Mouse (Mus musculus) lung, postnatal 14 days (tissue): ENCODE results near the gene Vmn1r89.

Experiments used
- DNase-seq: peaks from one replicate; pipeline ENCODE4 v3.0.0; 2021

The Vmn1r89 gene

DNA sequence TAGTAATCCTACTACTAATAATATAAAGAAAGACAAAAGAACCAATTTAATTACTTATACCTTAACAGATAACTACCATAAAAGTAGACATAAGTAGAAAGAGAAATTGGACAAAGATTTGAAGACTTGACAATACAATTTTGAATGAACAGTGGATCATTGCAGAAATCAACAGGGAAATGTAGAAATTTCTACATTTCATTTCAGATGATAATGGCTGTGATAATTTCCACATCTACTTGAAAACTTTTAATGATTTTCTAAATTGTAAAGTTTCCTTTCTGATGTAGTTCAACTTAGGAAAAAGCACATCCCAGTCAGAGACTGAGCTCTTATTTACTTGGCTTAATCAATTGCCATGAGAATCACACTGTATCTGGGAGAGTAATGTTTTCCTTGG lies at the start of gene Vmn1r89:
TSS of gene Vmn1r89 (plus strand) at position 301 of the 400 bp plus-strand sequence.
- DNase-seq, result no peak

DNA sequence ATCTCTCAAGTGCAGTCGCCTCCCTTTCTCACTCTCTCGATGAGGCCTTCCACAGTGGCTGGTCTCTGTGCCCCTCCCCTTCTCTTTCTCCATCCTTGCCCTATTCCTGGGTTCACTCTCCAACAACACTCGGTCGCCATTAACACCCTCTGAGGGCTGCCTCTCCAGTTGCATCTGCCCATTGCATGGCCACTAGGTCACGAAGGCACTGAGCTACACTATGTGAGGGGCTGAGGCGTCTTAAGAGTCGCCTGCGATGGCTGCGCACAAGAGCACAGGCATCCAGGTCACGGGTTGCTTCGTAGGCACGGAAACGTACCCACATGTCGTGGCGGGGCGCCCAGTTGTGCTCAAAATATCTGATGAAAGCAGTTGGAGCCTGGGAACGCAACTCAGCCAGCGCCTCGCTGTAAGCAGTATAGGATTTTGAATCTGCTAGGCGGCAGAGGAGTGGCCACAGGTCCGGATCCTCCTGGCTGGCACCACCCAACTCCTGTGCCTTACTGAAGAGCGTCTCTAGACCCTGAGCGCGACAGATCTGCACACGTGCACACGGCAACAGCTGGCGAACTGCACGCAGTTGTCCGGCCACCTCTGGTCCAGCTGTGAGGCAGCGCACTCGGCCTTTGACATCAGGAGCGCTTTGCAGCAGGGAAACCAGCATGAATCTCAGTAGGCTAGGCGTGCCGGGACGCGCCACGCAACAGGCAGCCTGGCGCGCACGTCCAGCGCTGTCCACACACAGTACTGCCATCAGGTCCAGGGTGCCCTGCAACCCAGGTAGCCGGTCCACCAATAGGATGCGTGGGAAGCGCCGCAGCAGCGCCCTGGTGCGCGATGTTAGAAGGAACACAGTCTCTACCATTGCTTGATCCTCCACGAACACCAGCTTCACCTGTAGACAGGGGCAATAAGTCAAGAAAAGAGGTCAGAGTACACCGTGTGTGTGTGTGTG lies 48.2 kb downstream of the Vmn1r89 start:
- DNase-seq, result no peak

DNA sequence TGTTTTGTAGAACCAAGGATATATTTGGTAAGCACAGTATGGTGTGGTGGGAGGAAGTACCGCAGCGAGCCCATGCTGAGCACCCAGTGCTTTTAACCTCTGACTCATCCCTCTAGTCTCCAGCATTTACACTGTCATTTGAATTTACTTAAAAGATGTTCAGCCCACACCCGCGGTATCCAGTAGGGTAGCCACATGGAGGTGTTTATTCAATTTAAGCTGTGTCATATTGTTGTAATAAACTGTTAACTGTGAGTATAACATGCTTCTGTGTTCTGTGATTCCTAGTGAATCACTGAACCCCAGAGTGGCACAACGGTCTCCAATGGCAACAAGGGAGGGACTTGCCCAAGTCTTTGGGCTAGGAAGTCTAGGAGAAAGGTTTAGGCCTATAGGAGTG lies 51.0 kb downstream of the Vmn1r89 start:
- DNase-seq, result no peak

DNA sequence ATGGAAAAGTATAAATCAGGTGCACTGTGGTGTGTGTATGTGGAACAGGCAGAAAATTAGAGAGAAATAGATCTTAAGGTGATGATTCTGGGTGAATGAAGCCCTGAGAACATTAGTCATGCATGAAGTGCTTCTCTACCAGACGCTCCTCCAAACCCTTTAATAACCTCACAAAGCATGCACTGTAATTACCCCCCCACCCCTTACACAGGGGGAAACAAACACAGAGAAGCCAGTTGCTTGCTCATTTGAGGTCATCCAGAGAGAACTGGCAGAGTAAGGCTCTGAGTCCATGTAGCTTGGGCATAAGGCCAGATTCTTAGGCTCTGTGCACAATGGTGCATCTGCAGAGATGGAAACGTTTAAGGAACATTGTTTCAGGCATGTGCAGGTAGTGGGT lies 51.6 kb downstream of the Vmn1r89 start:
- no peak for DNase-seq

DNA sequence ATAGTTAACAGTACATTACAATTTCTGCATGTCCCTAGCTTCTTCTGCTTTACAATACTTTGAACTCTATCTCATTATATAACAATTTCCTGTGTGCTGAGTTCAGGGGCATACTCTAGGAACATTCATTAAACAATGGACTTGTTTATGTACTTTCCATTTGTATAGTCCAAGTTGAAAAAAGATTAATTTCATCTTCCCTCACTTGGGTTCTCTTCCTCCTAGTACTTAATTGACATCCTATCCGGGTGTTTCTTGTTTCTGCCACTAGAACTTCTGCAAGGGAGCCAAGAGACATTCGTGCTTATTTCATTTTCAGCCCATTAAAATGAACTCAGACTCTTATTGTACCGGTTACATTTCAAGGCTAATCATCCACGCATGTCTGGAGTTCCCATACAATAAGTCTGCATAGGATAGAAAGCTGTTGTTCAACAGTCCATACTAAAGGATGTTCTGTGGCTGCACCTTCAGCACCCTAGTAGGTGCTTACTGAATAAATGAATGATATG lies 56.0 kb downstream of the Vmn1r89 start:
- DNase-seq, result no peak

DNA sequence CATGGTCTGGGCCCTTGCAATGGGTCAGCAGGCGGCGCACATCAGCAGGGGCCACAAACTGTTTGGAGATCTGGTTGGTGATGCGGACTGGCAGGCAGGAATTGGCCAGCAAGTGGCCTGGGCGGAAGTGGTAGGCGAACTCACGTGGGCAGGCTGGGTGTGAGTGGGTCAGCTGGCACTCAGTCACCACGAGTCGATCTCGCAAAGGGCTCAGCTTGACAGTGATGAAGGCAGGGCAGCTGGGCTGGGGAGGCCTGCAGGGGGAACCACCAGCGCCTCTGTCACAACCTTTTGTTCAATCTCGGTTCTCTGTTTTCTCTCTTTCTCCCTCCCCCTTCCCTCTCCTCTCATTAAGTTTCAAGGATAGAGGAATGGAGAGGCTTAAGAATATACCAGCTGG lies 56.6 kb downstream of the Vmn1r89 start:
- DNase-seq, result peak; percentile 8
